Mouse (Mus musculus) frontal cortex, postnatal 10 days (tissue): ENCODE results near the gene Crebrf.

Experiments
- DNase-seq, 2 experiments: peaks; one replicate each; pipeline ENCODE4 v3.0.0; 2022; ENCODE audit warnings: low spot score in 2 of 2, mixed read lengths in 1 of 2

Gene Crebrf

DNA sequence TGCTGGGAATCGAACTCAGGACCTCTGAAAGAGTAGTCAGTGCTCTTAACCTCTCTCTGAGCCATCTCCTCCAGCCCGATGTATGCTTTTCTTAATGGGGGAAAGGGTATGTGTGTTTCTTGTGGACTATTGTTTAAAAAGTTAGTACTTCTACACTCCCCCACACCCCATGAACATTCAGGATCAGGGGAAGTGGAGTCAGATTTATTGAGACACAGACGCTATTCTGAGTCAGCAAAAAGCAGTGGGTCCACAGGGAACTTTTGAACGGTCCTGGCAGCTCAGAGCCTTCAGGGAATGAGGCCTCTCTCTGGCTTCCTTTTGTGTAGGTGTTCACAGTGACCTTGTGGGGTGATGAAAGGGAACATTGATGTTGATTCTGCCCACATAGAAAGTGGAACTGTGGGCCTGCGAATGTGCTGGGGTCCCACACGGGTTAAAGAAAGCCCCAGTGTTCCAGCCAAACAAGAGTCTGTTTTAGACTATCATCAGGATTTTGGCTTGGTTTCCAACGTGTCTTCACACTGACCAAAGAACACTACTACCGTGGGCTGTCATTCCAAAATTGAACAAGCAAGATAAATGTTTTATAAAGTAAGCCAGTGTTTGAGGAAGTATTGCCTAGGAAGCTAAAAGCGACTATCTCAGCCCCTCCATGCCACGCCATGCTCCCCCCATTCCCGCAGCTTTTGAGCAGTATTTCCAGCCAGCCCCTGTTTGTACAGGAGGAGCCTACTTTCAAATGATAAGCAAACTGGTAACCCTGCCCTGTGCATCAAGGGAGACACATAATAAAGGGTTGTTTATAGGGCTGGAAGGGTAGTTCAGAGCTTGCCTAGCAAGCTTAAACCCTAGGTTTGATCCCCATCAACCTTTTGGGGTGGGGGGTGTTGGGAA lies 9.7 kb upstream of the Crebrf start:
- no peak for DNase-seq

DNA sequence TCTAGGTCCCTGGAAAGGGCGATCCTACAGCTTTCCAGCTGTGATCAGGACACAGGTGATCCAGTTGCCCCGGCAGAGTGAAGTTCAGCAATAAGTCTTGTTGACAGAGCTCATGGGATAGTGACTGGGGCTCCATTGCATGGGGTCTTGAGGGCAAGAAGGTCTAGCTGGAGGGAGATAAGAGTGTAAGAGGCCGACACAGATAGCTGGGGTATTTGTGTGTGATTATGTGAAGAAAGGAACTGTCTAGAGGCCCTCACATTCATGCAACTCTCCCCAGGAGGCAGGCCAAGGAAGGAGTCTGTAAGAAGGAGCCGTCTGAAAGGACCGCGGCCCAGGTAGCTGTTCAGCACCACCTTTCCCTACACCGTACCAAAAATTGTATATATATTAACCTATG lies 8.4 kb upstream of the Crebrf start:
- no peak for DNase-seq

DNA sequence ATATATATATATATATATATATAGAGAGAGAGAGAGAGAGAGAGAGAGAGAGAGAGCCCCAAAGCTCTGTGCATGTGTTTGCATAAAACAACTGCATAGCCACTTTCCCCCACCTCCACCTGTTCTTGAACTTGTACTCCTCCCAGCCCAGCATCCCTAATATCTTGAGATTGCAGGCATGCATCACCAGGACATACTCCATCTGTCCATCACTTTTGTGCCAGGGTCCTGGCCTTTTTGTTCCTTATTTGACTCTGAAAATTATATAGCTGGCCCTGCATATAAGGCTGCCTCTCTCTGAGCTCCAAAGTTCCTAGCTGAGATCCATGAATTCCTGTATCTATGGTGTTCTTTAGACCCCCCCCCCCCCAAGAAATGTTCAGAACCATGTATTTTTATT lies 7.0 kb upstream of the Crebrf start:
- no peak for DNase-seq

DNA sequence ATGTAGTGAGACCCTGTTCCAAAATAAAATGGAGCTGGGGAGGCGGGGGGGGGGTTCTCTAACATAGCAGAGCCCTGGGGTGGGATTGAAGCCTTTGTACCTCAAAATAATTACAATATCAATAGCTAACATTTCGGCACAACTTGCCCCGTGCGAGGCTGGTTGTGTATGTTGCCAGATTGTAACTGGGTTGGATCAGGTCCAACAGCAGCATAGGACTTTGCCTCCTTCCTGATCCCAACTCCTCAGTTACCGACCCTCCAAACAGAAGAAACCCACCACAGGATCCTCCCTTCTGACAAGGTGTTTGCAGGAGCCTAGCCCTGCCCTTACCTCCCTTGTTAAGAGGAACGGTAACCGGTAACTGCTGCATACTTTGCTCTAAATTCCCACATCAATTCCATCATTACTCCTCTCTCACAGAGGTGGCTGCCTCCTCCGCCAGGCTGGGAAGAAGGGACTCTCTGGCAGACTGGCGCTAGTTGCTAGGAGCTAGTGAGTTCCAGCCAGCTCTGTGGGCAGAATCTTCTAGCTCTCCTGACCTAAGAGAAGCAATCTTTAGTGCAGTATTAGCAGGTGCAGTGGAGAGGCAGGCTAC lies 6.4 kb upstream of the Crebrf start:
- DNase-seq: no peak

DNA sequence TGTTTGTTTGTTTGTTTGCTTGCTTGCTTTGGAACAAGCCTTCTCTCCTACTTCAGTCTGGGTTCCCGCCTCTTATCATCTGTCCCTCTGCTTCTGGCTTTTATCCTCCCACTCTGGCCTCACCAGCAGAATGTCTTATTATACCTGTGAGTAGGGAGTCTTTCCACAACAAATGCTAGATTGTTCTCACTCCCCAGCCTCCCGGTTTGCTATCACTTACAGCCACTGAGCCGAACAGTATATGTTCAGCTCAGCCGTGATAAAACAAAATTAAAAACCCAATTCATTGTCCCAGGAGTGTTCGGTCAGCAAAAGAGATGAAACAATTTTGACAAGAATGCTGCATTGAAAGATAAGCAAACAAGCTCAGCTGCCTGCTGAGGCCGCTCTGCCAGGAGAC lies 5.4 kb upstream of the Crebrf start:
- no peak for DNase-seq

DNA sequence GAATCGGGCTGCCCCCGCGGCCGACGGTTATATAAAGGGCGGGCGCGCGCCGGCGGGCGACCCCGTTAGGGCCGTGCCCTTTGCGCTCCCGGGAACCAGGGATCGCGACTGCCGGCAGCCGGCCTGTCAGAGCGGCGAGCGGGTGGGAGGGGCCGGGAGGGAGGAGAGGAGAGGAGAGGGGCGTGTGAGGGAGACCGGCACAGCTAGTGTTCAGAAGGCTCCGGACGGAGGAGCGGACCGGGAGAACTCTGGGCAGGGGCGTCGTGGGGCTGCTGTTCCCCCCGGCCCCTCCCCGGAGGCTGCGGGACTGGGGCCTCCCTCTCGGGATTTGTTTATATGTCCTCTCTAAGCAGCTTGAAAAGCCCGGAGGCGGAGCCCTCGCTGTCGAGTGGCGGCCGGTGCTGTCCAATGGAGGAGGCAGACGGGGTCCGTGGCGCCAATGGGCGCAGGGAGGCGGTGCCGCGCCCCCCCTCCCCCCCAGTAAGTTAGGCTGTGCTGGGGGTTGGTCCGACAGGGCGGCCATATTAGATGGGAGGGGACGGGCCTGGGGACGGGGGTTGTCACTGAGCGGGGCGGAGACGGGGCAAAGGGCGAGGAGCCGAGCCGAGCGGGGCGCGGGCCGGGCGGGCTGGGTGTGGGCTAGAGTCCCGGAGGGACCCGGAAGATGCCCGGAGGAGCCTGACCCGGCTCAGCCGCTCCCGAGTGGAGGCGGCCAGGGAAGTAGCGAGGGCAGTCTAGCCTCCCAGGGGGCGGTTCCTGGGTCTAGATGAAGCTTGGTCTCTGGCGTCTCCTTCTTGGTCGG lies 667 bp downstream of the Crebrf start:
- DNase-seq: peak; percentile 94

DNA sequence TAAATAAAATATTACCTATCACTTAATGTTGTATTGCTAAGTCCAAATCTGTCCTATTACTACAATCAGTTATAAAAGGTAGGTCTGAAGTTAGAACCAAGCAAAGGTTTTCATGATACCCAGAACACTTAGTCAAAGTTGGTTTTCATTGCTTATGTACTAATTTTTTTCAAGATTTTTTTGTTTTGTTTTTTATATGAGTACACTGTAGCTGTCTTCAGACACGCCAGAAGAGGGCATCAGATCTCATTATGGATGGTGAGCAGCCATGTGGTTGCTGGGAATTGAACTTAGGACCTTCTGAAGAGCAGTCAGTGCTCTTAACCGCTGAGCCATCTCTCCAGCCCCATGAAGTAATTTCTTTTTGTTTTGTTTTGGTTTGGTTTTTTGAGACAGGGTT lies 2.4 kb downstream of the Crebrf start:
- DNase-seq: no peak

DNA sequence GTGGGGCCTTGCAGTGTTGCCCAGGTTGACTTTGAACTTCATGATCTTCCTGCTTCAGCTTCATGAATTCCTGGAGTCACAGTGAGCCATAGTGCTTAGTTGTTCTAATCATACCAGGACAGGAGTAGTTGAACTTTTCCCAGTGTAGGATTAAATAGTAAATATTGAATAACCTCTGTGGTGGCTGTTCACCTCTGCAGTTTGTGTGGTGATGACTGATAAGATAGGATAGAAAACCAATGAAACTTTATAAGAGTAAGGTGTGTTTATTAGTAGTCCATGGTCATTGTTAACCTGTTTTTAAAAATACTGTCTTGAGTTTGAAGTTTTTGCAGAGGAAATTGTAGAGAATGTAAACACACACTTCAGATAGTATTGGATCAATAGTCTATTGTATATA lies 4.0 kb downstream of the Crebrf start:
- no peak for DNase-seq

DNA sequence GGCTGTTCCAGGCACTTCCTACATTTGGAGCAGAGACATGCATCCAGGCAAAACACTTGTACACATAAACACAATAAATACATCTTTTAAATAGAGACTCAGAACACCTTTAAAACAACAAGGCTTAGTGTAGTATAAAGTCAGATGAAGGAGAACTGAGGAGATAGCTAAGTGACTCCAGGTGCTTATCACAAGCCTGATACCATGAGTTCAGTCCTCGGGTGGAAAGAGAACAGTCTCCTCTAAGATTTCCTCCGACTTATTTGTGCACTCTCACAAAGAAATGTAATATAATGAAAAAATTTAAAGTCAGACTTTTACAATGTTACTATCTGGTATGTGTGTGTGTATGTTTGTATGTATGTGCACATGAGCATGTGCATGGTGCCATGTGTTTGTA lies 6.4 kb downstream of the Crebrf start:
- DNase-seq: no peak

DNA sequence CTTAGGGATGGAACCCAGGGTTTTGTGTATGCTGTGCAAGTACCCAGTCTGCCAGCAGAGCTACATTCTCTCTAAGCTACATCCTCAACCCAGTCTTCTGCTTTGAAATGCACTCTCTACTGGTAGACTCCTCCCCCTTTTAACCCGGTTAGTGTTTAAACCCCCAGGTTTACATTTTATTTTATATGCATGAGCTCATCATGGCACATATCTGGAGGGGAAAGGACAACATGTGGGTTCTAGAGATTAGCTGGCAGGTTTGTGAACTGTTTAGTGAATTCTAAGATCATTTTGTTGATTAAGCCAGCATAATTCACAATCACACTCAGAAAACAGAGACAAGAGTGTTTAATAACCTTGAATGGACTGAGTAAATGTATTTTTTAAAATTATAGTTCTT lies 9.3 kb downstream of the Crebrf start:
- no peak for DNase-seq

DNA sequence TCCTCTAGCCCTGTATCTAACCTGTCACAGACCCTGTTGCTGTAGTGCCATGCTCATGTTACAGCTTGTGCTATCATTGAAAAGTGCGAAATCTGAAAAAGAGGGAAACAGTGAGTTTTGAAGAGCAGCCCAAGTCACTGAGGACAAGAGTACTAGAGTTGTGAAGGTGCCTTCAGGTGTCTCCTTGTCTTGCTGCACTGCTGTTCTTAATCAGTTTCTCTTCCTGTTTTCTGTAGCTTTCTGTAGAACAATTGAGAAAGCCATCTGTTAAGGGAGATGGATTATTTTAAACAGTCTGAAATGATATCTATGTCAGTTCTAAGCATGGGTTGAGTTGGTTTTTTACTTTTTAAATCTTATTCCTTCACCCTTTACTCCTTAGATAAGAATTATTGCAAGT lies 11.2 kb downstream of the Crebrf start:
- no peak for DNase-seq

DNA sequence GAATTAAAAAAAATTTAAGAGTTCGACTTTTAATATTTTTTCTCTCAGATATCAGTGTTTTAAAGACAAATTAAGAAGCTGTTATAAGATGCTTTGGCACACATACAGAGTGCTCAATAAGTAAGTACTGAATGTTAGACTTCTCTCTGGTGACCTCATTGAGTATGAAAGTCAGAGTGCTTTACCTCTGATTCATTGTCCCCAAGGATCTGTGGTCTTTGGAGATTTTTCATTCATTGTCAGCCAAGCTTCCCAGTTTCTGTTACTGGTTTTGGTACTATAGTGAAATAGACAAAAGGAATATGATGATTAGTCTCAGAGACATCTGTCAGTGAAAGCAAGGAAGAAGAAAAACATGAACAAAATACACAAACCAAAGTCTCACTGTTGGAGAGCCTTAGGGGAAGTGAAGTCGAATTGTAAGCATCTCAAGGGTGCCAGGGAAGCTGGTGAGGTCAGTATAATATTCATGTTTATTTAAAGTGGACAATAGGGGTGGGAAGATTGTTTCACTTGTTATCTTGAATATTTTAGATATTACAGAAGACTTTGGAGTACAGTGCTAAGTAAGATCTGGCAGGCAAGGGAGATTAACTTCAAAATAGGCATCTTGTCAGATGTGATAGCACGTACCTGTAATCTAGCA lies 11.8 kb downstream of the Crebrf start:
- no peak for DNase-seq

DNA sequence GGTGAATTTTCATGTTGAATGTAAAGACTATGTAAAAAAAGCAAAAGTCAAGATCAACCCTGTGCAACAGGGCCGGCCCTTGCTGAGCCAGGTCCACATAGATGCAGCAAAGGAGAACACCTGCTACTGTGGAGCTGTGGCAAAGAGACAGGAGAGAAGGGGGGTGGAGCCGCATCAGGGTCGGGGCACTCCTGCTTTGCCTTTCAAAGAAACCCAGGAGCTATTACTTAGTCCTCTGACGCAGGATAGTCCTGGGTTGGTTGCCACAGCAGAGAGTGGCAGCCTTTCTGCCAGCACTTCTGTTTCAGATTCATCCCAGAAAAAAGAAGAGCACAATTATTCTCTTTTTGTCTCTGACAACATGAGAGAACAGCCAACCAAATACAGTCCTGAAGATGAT lies 27.1 kb downstream of the Crebrf start:
- no peak for DNase-seq

DNA sequence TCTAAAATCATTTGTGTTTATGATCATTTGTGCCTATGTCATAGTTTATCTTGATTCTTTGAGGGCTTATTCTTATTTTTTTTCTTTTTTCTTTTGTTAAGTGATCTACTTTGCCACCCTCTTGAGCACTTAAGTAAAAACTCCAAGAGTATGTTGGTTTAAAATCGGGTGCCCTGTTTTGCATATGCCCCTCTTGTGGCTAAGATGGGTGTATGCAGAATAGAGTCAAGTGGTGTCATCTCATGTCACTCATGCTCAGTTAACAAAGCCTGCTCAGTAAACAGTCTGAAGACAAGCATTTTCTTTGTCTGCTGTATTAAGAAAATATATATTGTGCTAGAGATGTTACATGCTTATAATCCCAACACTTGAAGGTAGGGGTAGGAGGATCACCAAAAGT lies 27.8 kb downstream of the Crebrf start:
- no peak for DNase-seq

DNA sequence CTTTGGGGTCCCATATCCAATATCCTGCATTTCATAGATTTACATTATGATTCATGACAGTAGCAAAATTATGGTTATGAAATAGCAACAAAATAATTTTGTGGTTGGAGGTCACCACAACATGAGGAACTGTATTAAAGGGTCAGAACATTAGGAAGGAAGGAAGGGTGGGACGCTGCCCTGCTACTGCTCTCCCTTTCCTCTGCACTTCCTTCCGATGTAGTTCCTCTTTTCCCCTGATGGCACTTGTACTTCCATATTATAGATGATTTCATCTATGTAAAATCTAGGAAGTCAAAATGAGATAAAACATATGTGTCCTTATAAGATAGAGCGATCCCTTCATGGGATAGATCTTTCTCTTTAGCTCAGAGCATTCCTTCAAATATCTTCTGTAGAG lies 34.5 kb downstream of the Crebrf start:
- no peak for DNase-seq

DNA sequence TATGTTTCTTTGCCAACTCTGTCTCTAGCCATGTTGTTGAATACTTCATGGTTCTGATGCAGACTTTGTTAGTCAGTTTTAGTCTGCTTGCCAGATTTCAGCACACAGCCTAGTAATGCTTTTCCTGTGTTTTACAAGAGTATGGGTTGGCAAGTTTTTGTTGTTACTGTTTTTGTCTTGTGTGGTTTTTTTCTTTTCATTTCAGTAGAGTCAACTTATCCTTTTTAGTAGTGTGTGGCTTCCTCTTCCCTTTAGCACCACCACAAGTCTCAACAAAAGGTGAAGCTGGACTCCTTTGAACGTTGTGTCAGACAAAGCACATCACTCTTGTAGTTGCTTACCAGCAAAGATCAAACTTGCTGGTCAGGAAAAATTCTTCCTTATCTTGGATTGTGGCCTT lies 36.8 kb downstream of the Crebrf start:
- DNase-seq: no peak

DNA sequence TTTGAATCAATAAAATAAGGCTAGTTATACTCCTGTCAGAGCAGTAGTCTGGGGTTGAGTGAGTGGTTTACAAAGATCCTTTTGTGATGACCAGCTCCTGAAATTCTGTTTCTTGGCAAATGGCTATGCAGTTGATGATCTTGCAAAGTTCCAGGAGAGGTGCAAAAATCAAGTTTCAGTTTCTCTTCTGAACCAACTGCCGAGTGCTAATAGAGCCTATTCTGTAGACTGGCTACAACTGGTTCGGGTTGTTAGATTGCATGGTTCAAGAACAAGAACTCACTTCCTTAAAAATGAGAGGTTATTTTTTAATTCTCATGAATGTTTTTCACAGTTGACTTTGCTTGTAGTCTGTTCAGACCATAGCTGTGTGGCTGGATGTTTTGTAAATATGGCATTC lies 38.0 kb downstream of the Crebrf start:
- DNase-seq: no peak

DNA sequence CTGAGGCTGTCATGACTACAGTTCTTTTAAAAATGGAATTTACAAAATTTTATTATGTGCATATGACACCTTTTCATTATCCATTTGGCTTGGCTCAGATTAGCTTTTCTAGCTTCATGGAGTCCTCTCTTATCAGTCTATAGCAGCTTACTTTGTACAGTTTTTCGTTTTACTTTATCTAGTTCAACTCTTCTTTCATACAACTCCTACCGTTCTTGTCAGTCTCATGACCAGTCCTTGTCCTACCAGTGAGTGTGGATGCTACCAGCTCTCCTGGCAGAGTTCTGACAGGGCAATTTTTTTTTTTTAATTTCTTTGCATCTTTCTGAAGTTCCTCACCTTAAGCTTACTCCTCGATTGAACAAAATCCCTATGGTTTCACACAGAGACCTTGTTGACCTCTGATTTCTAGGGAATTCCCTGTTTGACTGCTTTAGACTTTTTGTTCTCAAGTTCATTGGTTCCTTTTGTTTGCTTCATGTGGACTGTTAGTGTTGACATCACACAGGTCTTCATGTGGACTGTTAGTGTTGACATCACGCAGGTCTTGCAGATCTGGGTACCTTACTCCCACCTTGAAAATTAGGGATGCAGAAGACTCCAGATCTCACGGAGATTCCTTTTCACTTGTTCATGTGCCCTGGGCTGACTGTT lies 51.8 kb downstream of the Crebrf start:
- DNase-seq: no peak

DNA sequence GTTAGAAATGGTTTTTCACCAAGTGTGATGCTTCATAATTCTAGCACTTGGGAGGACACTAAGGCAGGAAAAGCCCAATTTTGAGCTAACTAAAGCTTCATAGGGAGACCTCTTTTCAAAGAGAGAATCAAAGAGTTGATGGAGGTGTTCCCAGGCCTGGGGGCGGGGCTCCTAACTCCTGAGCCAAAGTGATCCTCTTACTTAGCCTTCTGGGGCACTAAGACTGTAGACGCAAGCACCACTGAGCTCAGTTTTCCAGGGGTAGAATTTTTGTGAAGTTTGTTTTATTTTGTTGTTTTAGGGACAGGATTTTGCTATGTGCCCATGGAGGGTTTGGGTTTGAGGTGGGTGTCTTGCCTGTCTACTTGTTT lies 52.3 kb downstream of the Crebrf start:
- no peak for DNase-seq

DNA sequence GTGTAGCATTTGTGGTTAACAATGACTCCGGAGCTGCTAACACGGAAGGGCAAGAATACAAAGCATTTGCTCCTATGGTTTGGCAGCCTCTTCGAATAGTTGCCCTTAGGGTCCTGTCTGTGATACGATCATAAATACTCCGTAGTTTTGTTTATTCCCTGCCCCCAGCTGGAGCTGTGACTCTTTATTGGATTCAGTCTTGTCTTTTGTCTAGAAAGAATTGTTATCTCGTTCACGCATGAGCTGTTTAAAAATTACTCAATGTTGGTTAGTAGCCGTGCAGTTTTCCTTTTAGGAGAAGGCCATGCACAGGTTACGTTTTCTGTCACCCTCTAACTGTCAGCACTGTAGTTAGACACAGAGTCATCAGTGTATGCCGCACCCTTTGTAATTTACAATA lies 60.8 kb downstream of the Crebrf start:
- no peak for DNase-seq

DNA sequence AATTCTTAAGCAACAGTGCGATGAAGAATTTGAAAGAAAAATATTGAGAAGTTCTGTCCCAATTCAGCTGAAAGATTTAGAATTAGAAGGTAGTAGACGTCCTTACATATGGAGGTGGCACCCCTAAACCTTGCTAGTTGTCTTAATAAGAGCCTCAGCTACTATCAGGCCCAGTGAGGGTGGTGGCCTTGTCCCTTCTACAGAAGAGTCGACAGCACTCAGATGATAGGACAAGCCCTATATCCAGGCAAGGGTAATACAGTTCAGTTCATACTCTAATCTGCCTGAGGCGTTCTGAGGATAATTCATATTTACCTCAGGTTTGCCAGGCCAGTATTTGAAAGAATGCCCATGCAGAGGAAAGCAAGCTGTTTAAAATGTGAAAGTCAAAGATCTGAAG lies 62.6 kb downstream of the Crebrf start:
- no peak for DNase-seq
